20 mouse cellular contexts compared by ENCODE assay signal in the genomic region with DNA sequence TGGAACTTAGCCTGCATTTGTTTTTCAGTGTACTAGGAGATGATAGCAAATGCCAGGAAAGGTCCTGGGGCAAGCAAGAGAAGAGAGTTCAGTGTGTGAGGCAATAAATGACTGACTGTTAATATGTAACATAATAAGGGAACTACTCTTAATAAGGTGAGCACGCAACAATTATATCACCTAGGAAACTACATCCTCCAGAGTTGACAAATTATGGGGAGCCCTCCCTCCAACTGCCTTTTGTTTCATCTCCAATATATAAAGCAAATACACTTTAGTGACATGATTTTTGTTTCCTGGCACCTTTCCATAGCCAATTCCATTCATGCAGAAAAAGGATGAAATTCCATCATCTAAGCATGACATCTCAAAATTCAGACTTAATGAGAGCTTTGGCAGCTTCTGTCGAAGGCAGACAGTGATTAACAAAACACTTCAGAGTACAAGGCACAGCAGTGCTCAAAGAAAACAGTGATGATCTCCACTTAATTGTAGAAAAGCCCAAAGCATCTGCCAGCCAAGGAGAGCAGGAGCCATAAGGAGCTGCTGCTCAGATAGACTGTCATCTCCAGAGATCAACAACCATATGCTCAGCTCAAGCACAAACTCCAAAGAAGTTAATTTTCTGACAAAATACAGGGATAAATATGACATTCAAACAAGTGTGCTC.
A peak's percentile ranks its signal among the peaks of the same experiment; 100 is the strongest.
DNase-seq lines count a peak whose midpoint lies in the region; ATAC-seq lines count a peak whose summit lies in the region.
"Had no signal": no experiment of that assay in that cellular context is flagged by ENCODE, and none has a peak within 500 bp of the region (broad histone marks: within the 10 kb centered on the region; RNA-seq: fewer than 3 reads in every experiment).

No protein-coding gene starts in this region.

- H3K4me3 ChIP-seq in embryonic facial prominence, embryonic 14.5 days (ENCODE audit: low read depth, low read length) = no peak overlapping the region
- H3K4me3 ChIP-seq in embryonic facial prominence, embryonic 10.5 days = no peak overlapping the region
- no peak overlapping the region for H3K4me3 ChIP-seq in midbrain, embryonic 13.5 days (replicated peaks)
- H3K4me3 ChIP-seq in midbrain, embryonic 10.5 days = no peak overlapping the region
- H3K4me3 ChIP-seq in forebrain, embryonic 16.5 days (replicated peaks; ENCODE audit: low read length) = no peak overlapping the region
- H3K4me3 ChIP-seq in midbrain, embryonic 15.5 days = no peak overlapping the region
- H3K4me3 ChIP-seq: embryonic facial prominence, embryonic 15.5 days; neural tube, embryonic 13.5 days had no signal

- H3K36me3 ChIP-seq in embryonic facial prominence, embryonic 14.5 days (ENCODE audit: control insufficient read depth, insufficient read depth, low read length) = no peaks in the 10 kb centered on the region
- H3K36me3 ChIP-seq in embryonic facial prominence, embryonic 10.5 days (replicated peaks) = no peaks in the 10 kb centered on the region
- no peaks in the 10 kb centered on the region for H3K36me3 ChIP-seq in midbrain, embryonic 13.5 days
- no peaks in the 10 kb centered on the region for H3K36me3 ChIP-seq in midbrain, embryonic 10.5 days
- H3K36me3 ChIP-seq in forebrain, embryonic 16.5 days (ENCODE audit: control insufficient read depth, insufficient read depth) = no peaks in the 10 kb centered on the region
- H3K36me3 ChIP-seq in midbrain, embryonic 15.5 days (replicated peaks) = no peaks in the 10 kb centered on the region
- H3K36me3 ChIP-seq: embryonic facial prominence, embryonic 15.5 days; neural tube, embryonic 13.5 days had no signal

- no peaks in the 10 kb centered on the region for H3K4me1 ChIP-seq in embryonic facial prominence, embryonic 14.5 days (ENCODE audit: control insufficient read depth, insufficient read depth, low read length)
- H3K4me1 ChIP-seq in embryonic facial prominence, embryonic 10.5 days = no peaks in the 10 kb centered on the region
- H3K4me1 ChIP-seq in midbrain, embryonic 13.5 days (replicated peaks) = no peaks in the 10 kb centered on the region
- no peaks in the 10 kb centered on the region for H3K4me1 ChIP-seq in midbrain, embryonic 10.5 days
- peaks cover 2% of the 10 kb centered on the region; the same call in 1 of the 2 replicates for H3K4me1 ChIP-seq in forebrain, embryonic 16.5 days (replicated peaks; ENCODE audit: control insufficient read depth, insufficient read depth, low read length)
- peaks cover 4% of the 10 kb centered on the region; the same call in 1 of the 2 replicates for H3K4me1 ChIP-seq in midbrain, embryonic 15.5 days
- H3K4me1 ChIP-seq: embryonic facial prominence, embryonic 15.5 days; neural tube, embryonic 13.5 days had no signal

- peak; percentile 23 for DNase-seq in embryonic facial prominence, embryonic 14.5 days (ENCODE audit: low spot score)
- no peak for DNase-seq in embryonic facial prominence, embryonic 10.5 days (ENCODE audit: low spot score)
- no peak for DNase-seq in midbrain, embryonic 10.5 days (ENCODE audit: low spot score)
- no peak for DNase-seq in frontal cortex, postnatal 14 days (ENCODE audit: low spot score in 2 of 2)
- no peak for DNase-seq in lung, postnatal 25 days (ENCODE audit: low spot score)
- DNase-seq: cerebellum, adult 2 months; gastrocnemius, postnatal 25 days; heart, postnatal 36 days; kidney, adult 18-20 months; liver; lung, adult 18-20 months; lung, postnatal 4 days; thymus, postnatal 4 days had no signal

- H3K9ac ChIP-seq in embryonic facial prominence, embryonic 14.5 days (ENCODE audit: low read depth, low read length) = no peak overlapping the region
- H3K9ac ChIP-seq in midbrain, embryonic 13.5 days (replicated peaks) = no peak overlapping the region
- H3K9ac ChIP-seq in forebrain, embryonic 16.5 days (replicated peaks; ENCODE audit: low read depth, low read length) = no peak overlapping the region
- no peak overlapping the region for H3K9ac ChIP-seq in midbrain, embryonic 15.5 days
- H3K9ac ChIP-seq: embryonic facial prominence, embryonic 15.5 days; neural tube, embryonic 13.5 days had no signal

- H3K27ac ChIP-seq in embryonic facial prominence, embryonic 14.5 days (replicated peaks; ENCODE audit: low read depth, low read length) = no peak overlapping the region
- H3K27ac ChIP-seq in embryonic facial prominence, embryonic 10.5 days (replicated peaks) = no peak overlapping the region
- no peak overlapping the region for H3K27ac ChIP-seq in midbrain, embryonic 13.5 days
- no peak overlapping the region for H3K27ac ChIP-seq in midbrain, embryonic 10.5 days (replicated peaks)
- no peak overlapping the region for H3K27ac ChIP-seq in forebrain, embryonic 16.5 days (ENCODE audit: low read length)
- no peak overlapping the region for H3K27ac ChIP-seq in midbrain, embryonic 15.5 days
- H3K27ac ChIP-seq: embryonic facial prominence, embryonic 15.5 days; neural tube, embryonic 13.5 days had no signal

- H3K27me3 ChIP-seq in embryonic facial prominence, embryonic 14.5 days (replicated peaks; ENCODE audit: control insufficient read depth, insufficient read depth, low read length) = no peaks in the 10 kb centered on the region
- H3K27me3 ChIP-seq in embryonic facial prominence, embryonic 10.5 days (replicated peaks; ENCODE audit: low read depth, poor library complexity, severe bottlenecking) = no peaks in the 10 kb centered on the region
- no peaks in the 10 kb centered on the region for H3K27me3 ChIP-seq in midbrain, embryonic 13.5 days
- H3K27me3 ChIP-seq in midbrain, embryonic 10.5 days (ENCODE audit: low read depth, poor library complexity, severe bottlenecking) = no peaks in the 10 kb centered on the region
- H3K27me3 ChIP-seq in forebrain, embryonic 16.5 days (replicated peaks; ENCODE audit: control insufficient read depth, insufficient read depth, low read length) = no peaks in the 10 kb centered on the region
- no peaks in the 10 kb centered on the region for H3K27me3 ChIP-seq in midbrain, embryonic 15.5 days (replicated peaks)
- H3K27me3 ChIP-seq: embryonic facial prominence, embryonic 15.5 days; neural tube, embryonic 13.5 days had no signal

- H3K9me3 ChIP-seq in embryonic facial prominence, embryonic 14.5 days (ENCODE audit: control insufficient read depth, low read length) = no peaks in the 10 kb centered on the region
- no peaks in the 10 kb centered on the region for H3K9me3 ChIP-seq in embryonic facial prominence, embryonic 10.5 days
- no peaks in the 10 kb centered on the region for H3K9me3 ChIP-seq in midbrain, embryonic 13.5 days
- H3K9me3 ChIP-seq in midbrain, embryonic 10.5 days (replicated peaks) = no peaks in the 10 kb centered on the region
- H3K9me3 ChIP-seq in forebrain, embryonic 16.5 days (ENCODE audit: control insufficient read depth, low read length) = no peaks in the 10 kb centered on the region
- H3K9me3 ChIP-seq in midbrain, embryonic 15.5 days = no peaks in the 10 kb centered on the region
- H3K9me3 ChIP-seq: embryonic facial prominence, embryonic 15.5 days; neural tube, embryonic 13.5 days had no signal

- no peak; the same call in 1 of the 2 replicates for ATAC-seq in embryonic facial prominence, embryonic 14.5 days (ENCODE audit: low read depth)
- peak; percentile 66 for ATAC-seq in midbrain, embryonic 13.5 days
- peak; percentile 90 for ATAC-seq in forebrain, embryonic 16.5 days
- ATAC-seq in midbrain, embryonic 15.5 days (replicated peaks) = peak; percentile 84
- ATAC-seq: activated CD4-positive, CD25-positive, alpha-beta regulatory T cell, adult 4 months had no signal

- H3K4me2 ChIP-seq in embryonic facial prominence, embryonic 14.5 days (ENCODE audit: low read depth, low read length) = no peak overlapping the region
- no peak overlapping the region for H3K4me2 ChIP-seq in midbrain, embryonic 13.5 days (replicated peaks)
- H3K4me2 ChIP-seq in forebrain, embryonic 16.5 days (ENCODE audit: low read length) = no peak overlapping the region
- no peak overlapping the region for H3K4me2 ChIP-seq in midbrain, embryonic 15.5 days
- H3K4me2 ChIP-seq: embryonic facial prominence, embryonic 15.5 days; heart, embryonic 11.5 days; neural tube, embryonic 13.5 days had no signal

- 48% methylated on average over 2 of the region's 2 CpGs for WGBS in embryonic facial prominence, embryonic 14.5 days
- WGBS in embryonic facial prominence, embryonic 10.5 days = 72% methylated on average over 2 of the region's 2 CpGs
- 60% methylated on average over 2 of the region's 2 CpGs for WGBS in midbrain, embryonic 13.5 days
- WGBS in midbrain, embryonic 10.5 days = 68% methylated on average over 2 of the region's 2 CpGs
- 22% methylated on average over 2 of the region's 2 CpGs for WGBS in forebrain, embryonic 16.5 days
- 45% methylated on average over 2 of the region's 2 CpGs for WGBS in midbrain, embryonic 15.5 days
